Mouse (Mus musculus) forebrain, embryonic 14.5 days (tissue): ENCODE data around the gene Tpte. TPM values are rescaled to one million over a fixed set of nuclear protein-coding genes. Genes with fewer than 3 reads are reported as not detected.

Experiments
- ATAC-seq: fragments of 200-750 bp; cut with Nextera tagmentation; 2 replicates; pipeline ENCODE4 v1.8.0; 2017; ENCODE audit warnings: mild to moderate bottlenecking, moderate library complexity
- DNase-seq: peaks from one replicate; pipeline ENCODE4 v3.0.0-alpha.2; 2015; ENCODE audit warnings: low spot score
- H3K27ac ChIP-seq: fragments of 300-500 bp; sonication (generic); 2 replicates; pipeline ENCODE4 v1.5.1; 2014; ENCODE audit warnings: low read depth, mild to moderate bottlenecking, control low read depth, low read length, moderate library complexity
- H3K27me3 ChIP-seq: fragments of 300-500 bp; sonication (generic); replicated peaks from 2 replicates; pipeline ENCODE4 v1.6.1; 2014; ENCODE audit warnings: low read length, control low read depth, mixed read lengths; ENCODE audit not compliant: control insufficient read depth, insufficient read depth
- H3K36me3 ChIP-seq: fragments of 300-500 bp; sonication (generic); 2 replicates; pipeline ENCODE4 v1.6.1; 2014; ENCODE audit warnings: low read length, control low read depth; ENCODE audit not compliant: control insufficient read depth, insufficient read depth
- H3K4me1 ChIP-seq: fragments of 300-500 bp; sonication (generic); 2 replicates; pipeline ENCODE4 v1.6.1; 2014; ENCODE audit warnings: antibody characterized with exemption, low read length, control low read depth; ENCODE audit not compliant: control insufficient read depth, insufficient read depth
- H3K4me2 ChIP-seq: fragments of 300-500 bp; sonication (generic); 2 replicates; pipeline ENCODE4 v1.6.1; 2014; ENCODE audit warnings: mild to moderate bottlenecking, control low read depth, low read length
- H3K4me3 ChIP-seq: fragments of 300-500 bp; sonication (generic); 2 replicates; pipeline ENCODE4 v1.5.1; 2014; ENCODE audit warnings: low read depth, low read length, control low read depth
- H3K9ac ChIP-seq: fragments of 300-500 bp; sonication (generic); 2 replicates; pipeline ENCODE4 v1.6.1; 2014; ENCODE audit warnings: mild to moderate bottlenecking, low read length, control low read depth, moderate library complexity
- H3K9me3 ChIP-seq: fragments of 300-500 bp; sonication (generic); replicated peaks from 2 replicates; pipeline ENCODE4 v1.6.1; 2016; ENCODE audit warnings: low read length, control low read depth, mixed read lengths; ENCODE audit not compliant: control insufficient read depth
- WGBS: fragments of 180-500 bp; shearing (Covaris S2); extraction: QIAGEN DNeasy Blood & Tissue Kit; methylation state at CpG from one replicate; pipeline ENCODE4 v1.1.7; 2014; 5-methylcytosine and 5-hydroxymethylcytosine counted together
- polyA plus RNA-seq: library from polyadenylated mRNA; unstranded; fragments of >200 nt; fragmentation: Nextera tagmentation; extraction: Ambion mirVana; gene quantifications from 2 replicates; pipeline ENCODE4 v1.2.1, GENCODE M21; 2014

Gene Tpte
- polyA plus RNA-seq, 1 experiment from 2014 or later = not detected

- Histone ChIP-seq H3K36me3 (no peaks in the 10 kb centered on the region), H3K4me3 (no peak overlapping the region), H3K4me2 (no peak overlapping the region), H3K27me3 (no peaks in the 10 kb centered on the region), H3K4me1 (no peaks in the 10 kb centered on the region), H3K27ac (no peak overlapping the region), H3K9ac (no peak overlapping the region), H3K9me3 (no peaks in the 10 kb centered on the region)
- ATAC-seq (no peak), DNase-seq (no peak)
- WGBS = 84% methylated on average over 10 of the region's 10 CpGs
Measured at GRCm38 (mm10) chr8:22306999-22307398, 23.8 kb downstream of the Tpte start.

DNA sequence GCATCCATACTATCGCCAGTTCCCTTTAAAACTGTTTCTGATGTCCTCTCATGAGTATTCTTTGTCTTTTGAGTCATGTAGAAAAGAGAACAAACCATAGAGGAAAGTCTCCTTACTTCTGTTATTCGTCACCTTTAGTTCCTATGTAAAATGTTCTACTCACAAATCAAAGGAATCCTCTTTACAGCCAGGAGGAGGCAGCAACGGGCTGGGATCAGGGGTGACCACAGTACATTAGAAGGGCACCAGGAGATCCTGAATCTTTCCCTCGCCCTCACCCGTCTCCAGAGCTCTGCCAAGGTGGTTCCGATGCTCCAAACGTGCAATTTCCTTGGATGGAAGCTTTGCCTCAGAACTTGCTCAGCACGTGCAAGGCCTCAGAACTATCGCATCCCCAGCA, 28.2 kb downstream of the Tpte start:
- DNase-seq = no peak
- no peaks in the 10 kb centered on the region for H3K27me3 ChIP-seq
- H3K36me3 ChIP-seq = no peaks in the 10 kb centered on the region
- no peak overlapping the region for H3K4me3 ChIP-seq
- H3K9ac ChIP-seq = no peak overlapping the region
- H3K4me2 ChIP-seq = no peak overlapping the region
- no peaks in the 10 kb centered on the region for H3K4me1 ChIP-seq
- no peak for ATAC-seq
- no peaks in the 10 kb centered on the region for H3K9me3 ChIP-seq
- WGBS = 74% methylated on average over 9 of the region's 9 CpGs
- no peak overlapping the region for H3K27ac ChIP-seq

DNA sequence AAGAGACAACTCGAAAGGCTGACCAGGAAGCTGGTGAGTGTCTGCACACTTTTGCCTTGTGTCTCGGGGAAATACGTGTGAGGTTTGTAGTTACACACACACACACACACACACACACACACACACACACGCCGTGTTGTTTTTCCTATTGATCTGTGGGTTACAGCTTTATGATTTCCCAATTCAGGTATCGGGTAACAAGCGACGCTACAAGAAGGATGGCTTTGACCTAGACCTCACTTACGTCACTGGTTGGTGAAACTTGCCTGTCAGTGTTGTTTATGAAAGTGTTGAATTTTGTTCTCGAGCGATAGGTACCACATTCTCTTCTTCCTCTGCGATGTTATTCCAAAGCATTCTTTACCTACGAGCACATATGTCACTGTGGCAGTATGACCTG, 52.2 kb downstream of the Tpte start:
- H3K4me1 ChIP-seq = no peaks in the 10 kb centered on the region
- 92% methylated on average over 13 of the region's 13 CpGs for WGBS
- H3K27me3 ChIP-seq = no peaks in the 10 kb centered on the region
- H3K4me2 ChIP-seq = no peak overlapping the region
- H3K9ac ChIP-seq = no peak overlapping the region
- H3K9me3 ChIP-seq = no peaks in the 10 kb centered on the region
- ATAC-seq = no peak
- no peak overlapping the region for H3K4me3 ChIP-seq
- DNase-seq = no peak
- H3K27ac ChIP-seq = no peak overlapping the region
- H3K36me3 ChIP-seq = no peaks in the 10 kb centered on the region

DNA sequence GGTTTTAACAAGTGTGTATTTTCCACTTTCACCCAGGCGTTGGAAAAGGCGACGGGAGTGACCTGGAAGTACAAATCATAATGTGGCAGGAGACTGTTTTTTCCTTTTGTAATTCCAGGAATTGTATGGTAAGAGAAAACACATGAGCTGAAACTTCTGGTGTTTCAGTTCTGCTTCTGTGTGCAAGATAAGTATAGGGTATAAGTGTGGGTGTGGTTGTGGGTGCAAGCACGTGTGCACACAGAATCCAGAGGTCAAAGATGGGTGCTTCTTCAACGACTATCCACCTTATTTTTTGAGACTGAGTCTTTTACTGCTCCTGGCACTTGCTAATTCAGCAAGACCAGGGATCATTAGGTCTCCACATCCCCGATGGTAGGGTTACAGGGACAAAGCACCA, 76.1 kb downstream of the Tpte start:
- 89% methylated on average over 6 of the region's 6 CpGs for WGBS
- H3K4me2 ChIP-seq = no peak overlapping the region
- H3K9me3 ChIP-seq = no peaks in the 10 kb centered on the region
- H3K4me3 ChIP-seq = no peak overlapping the region
- H3K27ac ChIP-seq = no peak overlapping the region
- no peak overlapping the region for H3K9ac ChIP-seq
- no peaks in the 10 kb centered on the region for H3K4me1 ChIP-seq
- DNase-seq (no peak), ATAC-seq (no peak)
- H3K36me3 ChIP-seq = no peaks in the 10 kb centered on the region
- no peaks in the 10 kb centered on the region for H3K27me3 ChIP-seq

DNA sequence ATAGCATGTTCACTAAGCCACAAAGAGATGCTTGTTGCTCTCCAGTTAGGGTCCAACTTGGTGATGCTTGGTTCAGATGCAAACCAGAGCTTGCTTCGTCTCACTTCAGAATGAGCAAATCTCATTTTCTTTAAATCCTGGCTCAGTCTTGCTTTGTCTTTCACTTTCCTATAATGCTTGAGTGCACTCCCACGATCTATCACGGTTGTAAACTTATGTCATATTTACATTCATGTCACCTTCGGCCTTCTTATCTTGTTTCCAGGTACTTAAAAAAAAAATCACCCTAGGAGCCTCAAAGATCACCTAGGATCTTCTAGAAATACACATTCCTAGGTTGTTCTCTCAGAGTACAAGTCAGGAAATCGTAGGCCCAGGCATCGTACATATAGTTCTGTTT, 76.6 kb downstream of the Tpte start:
- Histone ChIP-seq H3K27ac (no peak overlapping the region), H3K9ac (no peak overlapping the region), H3K4me1 (no peaks in the 10 kb centered on the region), H3K4me3 (no peak overlapping the region), H3K27me3 (no peaks in the 10 kb centered on the region), H3K36me3 (no peaks in the 10 kb centered on the region), H3K4me2 (no peak overlapping the region), H3K9me3 (no peaks in the 10 kb centered on the region)
- DNase-seq = no peak
- WGBS = 91% methylated on average over 6 of the region's 6 CpGs
- no peak for ATAC-seq

GRCm38 (mm10) chr8:22376311-22376710, 93.1 kb downstream of the Tpte start:
- H3K9me3 ChIP-seq = no peaks in the 10 kb centered on the region
- H3K4me3 ChIP-seq = no peak overlapping the region
- no peak for ATAC-seq
- DNase-seq = no peak
- H3K27me3 ChIP-seq = no peaks in the 10 kb centered on the region
- H3K4me1 ChIP-seq = no peaks in the 10 kb centered on the region
- H3K9ac ChIP-seq = no peak overlapping the region
- H3K36me3 ChIP-seq = peaks cover under 1% of the 10 kb centered on the region; the same call in 1 of the 2 replicates
- WGBS = 91% methylated on average over 5 of the region's 5 CpGs
- H3K4me2 ChIP-seq = no peak overlapping the region
- H3K27ac ChIP-seq = no peak overlapping the region

- no peaks in the 10 kb centered on the region for H3K9me3 ChIP-seq
- peak; percentile 76 for ATAC-seq
- no peak overlapping the region for H3K4me3 ChIP-seq
- WGBS = 47% methylated on average over 5 of the region's 5 CpGs
- no peak overlapping the region for H3K27ac ChIP-seq
- peaks cover 6% of the 10 kb centered on the region; the same call in 1 of the 2 replicates for H3K36me3 ChIP-seq
- H3K9ac ChIP-seq = no peak overlapping the region
- peak; percentile 49 for DNase-seq
- no peaks in the 10 kb centered on the region for H3K4me1 ChIP-seq
- H3K27me3 ChIP-seq = no peaks in the 10 kb centered on the region
- H3K4me2 ChIP-seq = no peak overlapping the region
Measured at GRCm38 (mm10) chr8:22376903-22377302, 93.7 kb downstream of the Tpte start.

DNA sequence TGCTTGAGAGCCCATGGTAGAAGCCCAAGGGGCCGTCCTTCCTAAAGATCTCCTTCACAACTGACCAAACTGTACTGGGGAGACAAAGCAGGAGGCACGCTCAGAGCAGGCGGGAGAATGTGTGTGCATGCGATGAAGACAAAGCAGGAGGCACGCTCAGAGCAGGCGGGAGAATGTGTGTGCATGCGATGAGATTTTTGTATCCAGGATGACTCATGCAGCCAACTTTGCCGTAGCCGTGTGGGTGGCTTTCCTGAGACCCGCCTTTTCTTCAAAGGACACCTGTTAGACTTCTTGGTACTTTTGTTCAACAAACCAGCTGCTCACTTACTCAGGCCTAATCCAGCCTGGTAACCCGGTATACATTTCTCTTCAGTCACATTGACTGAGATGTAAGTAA, 97.7 kb downstream of the Tpte start:
- no peak overlapping the region for H3K9ac ChIP-seq
- no peaks in the 10 kb centered on the region for H3K27me3 ChIP-seq
- H3K4me3 ChIP-seq = no peak overlapping the region
- no peak overlapping the region for H3K27ac ChIP-seq
- H3K4me2 ChIP-seq = no peak overlapping the region
- 91% methylated on average over 11 of the region's 11 CpGs for WGBS
- H3K4me1 ChIP-seq = no peaks in the 10 kb centered on the region
- H3K9me3 ChIP-seq = no peaks in the 10 kb centered on the region
- ATAC-seq (no peak), DNase-seq (no peak)
- H3K36me3 ChIP-seq = peaks cover 12% of the 10 kb centered on the region; the same call in 1 of the 2 replicates

GRCm38 (mm10) chr8:22382824-22383595, 99.8 kb downstream of the Tpte start:
- no peaks in the 10 kb centered on the region for H3K4me1 ChIP-seq
- 76% methylated on average over 19 of the region's 19 CpGs for WGBS
- H3K4me3 ChIP-seq = no peak overlapping the region
- ATAC-seq = no peak
- no peaks in the 10 kb centered on the region for H3K27me3 ChIP-seq
- DNase-seq = peak; percentile 3
- H3K4me2 ChIP-seq = no peak overlapping the region
- no peak overlapping the region for H3K9ac ChIP-seq
- peaks cover 17% of the 10 kb centered on the region; the same call in 1 of the 2 replicates for H3K36me3 ChIP-seq
- no peak overlapping the region for H3K27ac ChIP-seq
- no peaks in the 10 kb centered on the region for H3K9me3 ChIP-seq
